Mouse (Mus musculus) right cerebral cortex, postnatal 10 days (tissue): Measurements from ENCODE around the gene Ifitm10.

ENCODE experiments used
- DNase-seq, 2 experiments: peaks; one replicate each; pipeline ENCODE4 v3.0.0; 2021; ENCODE audit warnings: low spot score in 2 of 2

The Ifitm10 gene

DNA sequence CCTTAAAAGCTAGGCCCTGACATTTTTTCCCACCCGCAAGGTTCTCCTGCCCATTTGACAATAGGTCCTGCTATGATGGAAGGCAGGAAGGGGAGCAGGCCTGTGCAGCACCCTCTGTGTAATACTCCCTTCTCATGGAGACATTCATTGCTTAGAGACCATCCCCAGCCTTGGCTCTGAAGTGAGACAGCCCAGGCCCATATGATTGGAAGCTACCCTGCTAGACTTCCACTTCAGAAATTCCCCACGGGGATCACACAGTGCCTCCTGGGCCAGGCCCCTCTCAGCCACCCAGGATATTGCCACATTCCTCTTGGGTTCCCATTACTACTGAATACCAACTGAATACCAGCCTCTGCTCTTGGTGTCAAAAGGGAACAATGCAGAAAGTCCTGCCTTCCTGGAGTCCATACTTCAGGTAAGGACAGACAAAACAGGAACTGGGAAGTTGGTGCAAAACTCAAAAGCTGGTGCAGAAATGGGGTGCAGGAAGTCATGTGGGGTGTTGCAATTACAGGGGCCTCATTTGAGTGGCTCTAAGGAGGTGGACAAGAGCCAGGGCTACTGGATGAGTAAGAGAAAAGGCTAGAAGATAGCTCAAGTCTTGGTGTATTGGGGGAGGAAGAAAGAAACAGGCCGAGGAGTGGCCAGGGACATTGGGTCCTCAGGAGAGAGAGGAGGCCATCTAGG is 16.6 kb upstream of the Ifitm10 start:
- peak in 1 of 2 experiments; percentile 24 for DNase-seq

DNA sequence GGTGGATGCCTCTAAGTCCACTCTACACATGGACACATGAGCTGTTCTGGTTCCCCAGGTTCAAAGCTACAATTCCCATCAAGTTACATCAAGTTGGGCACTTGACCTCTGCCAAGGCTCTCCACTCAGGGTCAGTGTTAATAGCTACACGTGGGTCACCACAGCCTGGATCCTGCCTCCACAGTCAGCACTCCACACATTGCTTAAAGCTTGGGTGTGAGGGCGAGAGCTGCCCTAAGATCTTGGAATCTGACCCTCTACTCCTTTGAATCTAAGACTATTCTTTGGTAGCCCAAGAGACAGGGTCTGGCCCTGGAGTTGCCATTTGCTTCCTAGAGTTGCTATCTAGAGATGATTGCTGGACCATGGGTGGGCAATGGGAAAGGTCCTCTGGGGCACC is 15.2 kb upstream of the Ifitm10 start:
- DNase-seq: no peak

DNA sequence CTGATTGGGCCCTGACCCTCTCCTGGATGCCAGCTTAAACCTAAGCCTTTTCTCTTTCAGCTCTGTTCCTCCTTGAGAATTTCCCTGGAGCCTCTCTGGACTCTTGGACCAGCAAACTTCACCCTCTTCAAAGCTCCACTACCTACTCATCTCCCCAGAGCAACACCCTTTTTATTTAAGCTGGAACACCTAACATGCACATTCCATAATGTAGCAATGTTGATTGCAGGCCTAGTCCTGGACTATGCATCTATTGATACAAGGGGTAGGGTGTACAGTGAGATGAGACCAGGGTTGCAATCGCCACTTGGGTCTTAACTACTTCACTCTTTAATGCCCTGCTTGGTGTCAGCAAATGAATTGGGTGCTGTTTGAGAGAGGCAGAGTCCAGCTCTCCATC is 14.6 kb upstream of the Ifitm10 start:
- DNase-seq: no peak

DNA sequence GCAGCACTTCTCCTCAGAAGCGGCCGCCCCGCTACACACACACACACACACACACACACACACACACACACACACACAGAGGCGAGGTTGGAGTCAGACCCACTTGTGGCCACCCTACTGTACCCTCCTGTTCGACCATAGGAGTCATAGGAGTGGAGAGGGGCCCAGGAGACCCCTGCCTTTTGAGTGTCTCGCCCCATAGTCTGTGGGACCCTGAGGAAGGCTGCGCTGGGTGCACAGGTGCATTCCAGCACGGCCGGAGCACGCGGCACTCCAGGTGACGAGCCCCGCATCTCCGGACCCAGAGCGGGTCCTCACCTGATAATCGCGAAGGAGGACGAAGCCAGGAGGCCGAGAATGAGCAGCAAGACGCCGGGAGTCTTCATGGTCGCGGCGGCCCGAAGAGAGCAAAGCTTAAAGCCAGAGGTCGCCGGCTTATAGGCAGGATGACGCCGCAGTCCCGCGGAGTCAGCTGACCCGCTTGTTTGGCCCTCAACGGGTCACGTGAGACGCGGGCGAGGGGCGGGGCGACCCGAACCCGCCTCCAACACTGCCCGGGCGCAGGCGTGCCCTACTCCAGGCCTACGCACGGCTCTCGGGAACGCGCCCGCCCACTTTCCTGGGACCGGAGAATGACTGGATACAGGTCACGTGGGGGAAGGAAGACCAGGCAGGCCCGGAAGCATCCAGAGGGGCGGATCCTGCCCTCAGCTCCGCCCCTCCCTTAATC is 14.0 kb upstream of the Ifitm10 start, which contains the start of gene Ctsd:
Gene Ctsd (minus strand): TSS at position 620 of the 730 bp plus-strand sequence.
- peak; percentile 98 to 99 for DNase-seq

DNA sequence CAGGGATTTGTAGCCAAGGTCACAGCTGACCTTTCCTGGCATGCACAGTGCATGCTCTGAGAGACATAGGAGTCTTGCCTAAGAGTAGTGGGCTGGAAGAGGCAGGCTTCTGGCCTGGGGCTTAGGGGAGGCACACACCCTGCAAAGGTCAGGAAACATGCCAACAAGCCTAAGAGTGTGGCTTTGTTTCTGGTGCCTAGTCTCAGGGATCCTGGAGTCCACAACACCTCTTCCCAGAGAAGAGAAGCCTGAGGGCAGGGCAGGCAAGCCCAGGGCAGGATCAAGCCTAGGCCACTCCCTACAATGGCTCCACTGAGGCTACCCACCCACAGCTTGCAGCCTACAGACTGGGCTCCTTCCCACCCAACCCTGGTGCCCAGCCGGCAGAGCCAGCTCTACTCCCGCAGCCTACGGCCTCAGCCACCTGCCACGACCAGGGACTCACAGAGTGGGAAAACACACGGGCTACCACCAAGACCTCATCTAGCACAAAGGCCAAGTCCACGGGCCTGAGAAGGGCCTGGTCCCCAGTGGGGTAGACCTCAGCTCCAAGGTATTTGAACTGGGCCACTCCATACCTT is 13.2 kb upstream of the Ifitm10 start:
- DNase-seq: no peak

DNA sequence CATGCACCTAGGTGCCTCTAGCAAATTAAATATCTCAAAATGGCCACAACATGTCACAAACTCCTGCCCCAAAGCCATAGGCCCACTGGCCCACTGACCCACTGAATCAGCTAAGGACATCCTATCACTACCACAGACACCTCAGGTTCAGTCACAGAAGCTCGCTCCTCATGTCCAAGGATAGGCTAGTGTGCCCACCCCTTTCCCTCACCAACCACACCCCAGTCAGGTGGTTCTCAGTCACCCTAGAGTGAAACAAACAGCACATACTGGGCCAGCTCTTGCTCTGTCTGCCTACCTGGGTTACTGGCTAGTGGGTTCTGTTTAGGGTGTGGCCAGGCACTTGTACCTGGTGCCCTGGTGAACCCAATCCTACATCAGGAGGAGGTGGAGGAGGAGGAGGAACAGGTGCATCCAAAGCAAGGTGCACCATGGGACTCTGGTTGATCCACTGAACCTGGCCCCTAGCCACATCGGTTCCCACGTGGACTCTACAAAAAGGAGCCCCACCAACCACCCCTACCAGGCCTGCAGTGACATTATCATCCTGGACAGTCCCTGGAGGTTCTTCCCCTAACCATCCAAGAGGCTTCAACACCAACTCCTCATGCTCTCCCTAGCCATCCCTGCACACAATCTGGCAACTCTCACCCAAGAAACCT is 12.3 kb upstream of the Ifitm10 start:
- no peak for DNase-seq

DNA sequence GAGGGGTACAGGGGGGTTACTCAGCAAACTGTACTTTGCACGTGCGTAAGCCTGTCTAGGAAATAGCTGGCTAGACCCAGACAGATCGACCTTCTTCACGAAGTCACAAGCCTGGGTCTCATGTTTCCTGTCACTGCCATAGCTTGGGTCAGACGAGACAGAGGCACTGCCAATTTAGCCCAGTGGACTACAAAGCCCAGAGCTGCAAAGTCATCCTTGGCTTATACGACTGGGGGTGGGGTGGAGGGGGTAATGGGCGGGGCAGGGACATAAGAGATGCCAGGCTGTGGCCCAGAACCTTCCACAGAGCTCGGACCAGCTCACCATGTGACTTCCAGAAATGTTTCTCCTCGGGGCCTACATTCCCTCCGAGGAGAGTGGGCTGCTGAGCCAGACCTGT is 10.8 kb upstream of the Ifitm10 start:
- no peak for DNase-seq

DNA sequence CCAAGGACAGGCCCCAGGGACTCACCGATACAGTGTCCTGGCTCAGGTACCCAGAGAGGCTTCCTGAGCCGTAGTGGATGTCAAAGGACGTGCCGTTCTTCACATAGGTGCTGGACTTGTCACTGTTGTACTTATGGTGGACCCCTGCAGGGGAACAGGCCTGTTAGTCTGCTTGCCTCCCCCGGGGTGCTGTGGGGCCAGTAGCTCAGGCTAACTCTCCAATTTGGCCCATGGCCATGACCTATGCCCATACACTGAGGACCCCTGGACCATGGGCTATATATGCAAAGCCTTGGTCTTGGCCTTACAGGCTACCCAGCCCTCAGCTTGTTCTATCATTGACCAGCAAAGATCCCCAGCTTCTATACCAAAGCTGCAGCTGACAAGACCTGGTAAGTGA is 9.0 kb upstream of the Ifitm10 start, which contains the start of gene Gm49369:
Gene Gm49369 (minus strand): TSS at position 101 of the 400 bp plus-strand sequence.
- no peak for DNase-seq

DNA sequence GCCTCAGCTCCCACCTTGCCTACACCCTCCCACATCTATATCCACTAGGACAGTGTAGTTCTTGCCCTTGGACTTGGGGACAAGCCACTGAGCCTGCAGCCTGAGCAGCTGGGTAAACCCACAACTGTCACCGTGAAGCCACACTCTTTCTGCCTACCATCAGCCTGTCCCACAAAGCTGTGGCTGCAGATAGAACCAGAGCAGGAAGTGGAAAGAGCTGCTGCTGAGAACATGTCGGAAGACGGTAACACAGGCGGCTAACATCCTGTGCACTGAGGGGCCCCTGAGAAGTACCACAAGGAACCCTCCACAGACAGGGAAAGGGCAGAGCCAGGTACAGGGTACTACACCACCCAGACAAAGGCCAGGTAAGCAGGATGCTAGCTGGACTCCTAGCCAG is 7.6 kb upstream of the Ifitm10 start:
- no peak for DNase-seq

DNA sequence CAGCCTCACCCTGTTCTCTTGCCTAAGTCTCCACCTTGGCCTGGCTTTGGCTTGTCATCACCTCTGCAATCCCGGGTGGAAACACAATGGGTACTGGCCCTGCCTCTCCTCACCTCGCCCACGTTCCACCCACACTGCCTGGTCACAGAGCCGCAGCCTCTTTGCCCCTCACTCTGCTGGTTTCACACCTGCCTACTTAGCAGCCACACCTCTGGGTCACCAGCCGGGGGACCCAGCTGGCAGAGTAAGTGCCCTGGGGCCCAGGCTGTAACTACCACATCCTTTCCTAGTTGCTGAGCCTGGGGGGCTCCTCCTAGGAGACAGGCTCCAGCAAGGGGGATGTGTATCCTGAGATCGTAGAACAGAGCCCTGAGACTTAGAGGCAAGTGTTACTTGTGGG is 5.6 kb upstream of the Ifitm10 start:
- no peak for DNase-seq

DNA sequence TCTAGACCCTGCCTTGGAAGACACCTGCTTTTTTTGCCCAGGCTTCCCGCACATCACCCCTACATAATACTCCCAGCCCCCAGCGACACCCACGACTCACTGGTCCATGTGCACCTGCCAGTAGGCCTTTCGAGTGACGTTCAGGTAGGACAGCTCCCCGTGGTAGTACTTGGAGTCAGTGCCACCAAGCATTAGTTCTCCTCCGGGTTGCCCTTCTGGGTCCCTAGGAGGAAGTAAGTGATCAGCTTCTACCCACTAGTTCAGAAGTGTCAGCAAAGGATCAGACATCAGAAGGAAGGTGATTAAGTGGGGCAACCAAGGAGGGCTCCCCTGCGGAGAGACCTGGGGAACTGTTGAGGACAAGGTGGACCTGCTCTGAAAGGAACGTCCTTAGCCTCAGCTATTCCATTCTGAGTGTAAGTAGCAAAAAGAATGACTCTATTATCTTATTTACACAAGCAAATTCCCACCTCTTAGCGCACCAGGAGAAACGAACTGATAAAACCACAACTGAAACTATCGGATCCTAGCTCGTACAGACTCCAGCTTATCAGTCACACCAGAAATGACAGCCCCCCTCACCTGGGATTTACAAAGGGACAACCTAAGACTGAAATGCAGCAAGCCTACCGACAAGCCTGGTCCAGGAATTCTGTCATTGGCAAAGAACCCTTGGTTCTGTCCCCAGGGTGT is 3.8 kb upstream of the Ifitm10 start:
- no peak for DNase-seq

DNA sequence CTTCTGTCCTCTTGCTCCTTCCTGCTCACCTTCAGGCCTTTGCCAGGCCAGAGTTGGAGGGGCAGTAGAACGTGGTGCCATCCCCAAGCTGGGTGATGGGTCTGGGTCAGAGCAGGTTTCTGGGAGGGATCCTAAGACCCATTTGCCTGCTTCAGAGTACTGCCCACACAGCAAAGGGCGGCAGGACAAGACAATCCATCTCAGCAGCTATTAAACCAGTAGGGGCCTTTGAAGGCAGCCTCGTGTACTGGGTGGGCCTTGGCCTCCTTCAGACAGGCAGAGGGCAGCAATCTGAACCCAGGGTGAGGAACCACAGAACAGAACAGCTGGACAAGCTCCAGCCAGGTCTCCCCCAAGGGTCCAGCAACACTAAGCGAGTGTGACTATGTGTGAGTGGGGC is 2.5 kb upstream of the Ifitm10 start:
- DNase-seq: no peak

DNA sequence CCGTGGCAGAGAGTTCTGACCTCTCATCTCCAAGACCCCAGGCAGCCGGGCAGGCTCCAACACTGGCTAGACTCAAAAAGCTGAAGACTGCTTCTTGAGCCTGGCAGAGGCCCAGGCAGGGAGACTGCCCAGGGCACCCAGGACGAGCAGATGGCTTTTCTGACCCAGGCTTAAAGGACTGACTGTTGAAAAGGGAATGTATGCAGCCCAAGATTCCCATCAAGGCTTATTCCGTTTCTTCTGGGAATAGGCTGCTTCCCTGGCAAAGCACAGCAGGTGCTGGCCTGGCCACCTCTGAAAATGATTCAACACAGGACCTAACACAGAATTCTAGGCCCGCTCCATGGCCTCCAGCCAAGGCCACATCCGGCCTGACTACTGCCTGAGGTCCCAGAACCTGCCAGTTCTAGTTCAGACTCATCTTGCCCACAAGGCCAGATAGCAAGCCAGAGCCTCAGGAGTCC is 1.7 kb upstream of the Ifitm10 start:
- DNase-seq: peak; percentile 57 to 66

DNA sequence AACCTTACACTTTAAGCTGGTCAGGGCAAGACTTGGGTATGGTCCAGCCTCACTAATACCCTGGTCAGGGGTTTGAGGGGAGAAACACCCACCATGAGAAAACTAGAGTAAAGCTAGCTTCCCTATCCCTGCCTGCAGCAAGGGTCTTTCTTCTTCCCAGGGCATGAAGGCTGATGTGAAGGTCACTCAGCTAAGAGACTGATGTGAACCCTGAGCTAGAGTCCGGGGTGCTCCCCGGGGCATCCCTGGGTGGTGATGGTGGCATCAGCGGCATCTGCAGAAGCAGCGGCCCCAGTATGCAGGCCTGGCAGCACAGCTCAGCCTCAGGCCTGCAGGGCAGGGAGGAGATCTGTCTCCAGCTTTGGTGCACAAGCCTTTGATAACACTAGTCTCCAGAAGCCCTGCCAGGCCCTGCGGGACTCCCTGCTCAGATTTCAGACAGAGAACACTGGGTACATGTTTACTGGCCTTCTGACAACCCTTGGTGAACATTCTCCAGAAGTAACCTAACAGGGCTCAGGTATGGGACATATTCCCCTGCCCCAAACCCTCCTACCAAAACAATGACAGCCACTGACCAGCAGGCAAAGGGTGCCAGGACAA is 961 bp upstream of the Ifitm10 start:
- DNase-seq: no peak

DNA sequence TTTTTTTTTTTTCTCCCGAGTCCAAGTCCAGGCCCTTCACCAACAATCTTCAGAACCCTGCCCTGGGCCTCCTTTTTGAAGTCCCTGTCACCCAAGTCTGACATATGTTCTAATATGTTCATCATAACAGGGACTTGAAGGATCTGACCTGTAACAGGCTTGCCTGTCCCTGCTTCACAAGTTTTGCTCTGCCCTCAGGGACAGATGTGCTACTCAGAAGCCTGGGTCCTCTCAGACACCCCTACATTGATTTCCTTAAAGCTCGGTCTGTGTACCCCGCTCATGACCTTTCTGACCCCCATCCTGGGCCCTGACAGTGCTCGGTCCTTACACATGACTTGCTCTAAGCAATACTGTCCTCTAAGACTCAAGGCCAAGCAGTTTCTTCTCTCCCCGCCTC is 514 bp downstream of the Ifitm10 start:
- no peak for DNase-seq

DNA sequence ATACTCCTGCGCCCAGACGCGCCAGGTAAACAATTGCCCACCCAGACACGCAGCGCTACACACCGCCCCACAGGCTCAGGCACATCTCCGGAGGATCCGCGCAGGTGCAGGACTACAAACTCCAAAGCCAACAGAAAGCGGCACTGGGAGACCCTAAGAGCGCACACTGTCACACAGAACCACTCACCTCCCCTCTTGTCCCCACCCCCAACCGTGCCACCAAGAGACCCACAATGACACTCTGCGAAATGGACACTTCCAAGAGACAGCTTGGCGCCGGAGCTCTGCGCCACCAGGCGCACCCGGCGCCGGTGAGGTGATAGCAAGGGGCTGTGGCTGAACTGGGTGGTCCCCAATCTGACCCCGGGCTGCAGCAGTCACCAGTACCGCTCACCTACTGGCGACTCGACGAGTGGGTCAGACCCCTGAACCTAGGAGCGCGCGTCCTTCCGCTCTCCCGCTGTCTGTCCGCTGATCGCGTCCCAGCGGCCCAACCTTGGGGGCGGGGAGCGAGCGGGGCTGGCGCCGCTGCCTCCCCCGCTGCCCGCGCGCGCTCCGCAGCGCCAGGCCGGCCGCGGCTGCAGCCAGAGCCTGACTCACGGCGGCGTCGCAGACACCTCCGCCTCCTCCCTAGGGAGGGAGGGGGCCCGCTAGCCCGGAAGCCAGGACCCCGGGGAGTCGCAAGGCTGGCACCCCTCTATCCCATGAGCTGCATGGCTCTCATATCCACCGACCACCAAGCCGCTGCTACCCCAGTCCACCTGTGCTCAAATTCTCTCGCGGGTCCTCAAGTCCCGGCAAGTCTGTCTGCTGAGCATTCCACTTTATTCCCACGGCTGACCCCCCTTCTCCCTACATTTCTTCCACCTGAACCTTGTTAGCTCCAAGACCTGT is 1.5 kb downstream of the Ifitm10 start:
- DNase-seq: no peak

DNA sequence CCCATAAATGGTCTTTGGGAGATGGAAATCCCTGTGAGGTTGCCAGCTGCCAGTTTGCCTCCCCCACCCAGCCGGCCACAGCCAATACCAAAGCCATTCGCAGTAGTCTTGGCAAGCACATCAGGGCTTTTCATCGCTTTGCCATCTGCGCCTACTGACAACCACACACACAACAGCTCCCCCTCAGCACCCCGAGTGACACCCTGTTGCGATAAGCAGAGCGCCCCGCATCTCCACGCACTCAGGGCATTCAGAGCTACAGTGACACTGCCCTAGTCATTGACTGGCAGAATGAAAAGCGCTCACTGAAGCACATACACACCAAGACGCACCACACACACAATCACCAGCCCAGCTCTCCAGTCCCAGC is 2.2 kb downstream of the Ifitm10 start:
- DNase-seq: peak; percentile 70 to 83

DNA sequence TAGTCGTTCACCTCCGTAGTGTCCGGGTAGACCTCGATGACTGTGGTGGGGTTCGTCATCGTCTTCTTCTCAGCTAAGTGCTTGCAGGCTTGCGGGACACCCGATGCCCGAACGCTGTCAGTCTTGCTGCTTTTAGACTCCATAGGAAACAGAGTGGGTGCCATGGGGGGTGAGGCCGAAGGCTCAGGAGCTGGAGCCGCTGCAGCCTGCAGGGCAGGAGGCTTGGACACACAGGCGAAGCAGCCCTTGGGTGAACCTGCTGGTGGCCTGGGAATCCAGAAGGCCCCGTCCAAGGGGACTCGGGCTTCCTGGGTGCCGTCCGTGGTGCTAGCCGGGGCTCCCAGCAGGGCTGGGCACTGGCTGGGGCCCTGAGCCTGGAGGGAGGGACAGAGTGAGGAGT is 2.6 kb downstream of the Ifitm10 start:
- no peak for DNase-seq

DNA sequence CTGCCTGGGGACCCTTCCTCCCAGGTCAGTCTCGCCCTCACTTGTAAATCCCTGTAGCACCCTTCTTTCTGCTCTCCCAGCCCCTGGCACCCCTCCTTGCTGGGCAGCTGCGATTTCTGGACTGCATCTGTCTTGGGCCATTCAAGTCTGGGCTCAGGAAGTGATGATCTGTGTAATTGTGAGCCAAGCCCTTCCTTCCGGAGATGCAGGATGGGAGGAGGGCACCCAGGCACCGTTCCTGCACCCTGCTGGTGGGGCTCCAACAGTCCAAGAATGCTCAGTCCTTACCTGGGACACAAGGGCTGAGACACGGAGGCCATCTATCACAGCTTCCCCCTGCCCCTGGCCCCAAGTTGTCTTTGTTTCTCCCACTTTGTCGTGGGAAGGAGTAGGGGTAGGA is 3.7 kb downstream of the Ifitm10 start:
- no peak for DNase-seq

DNA sequence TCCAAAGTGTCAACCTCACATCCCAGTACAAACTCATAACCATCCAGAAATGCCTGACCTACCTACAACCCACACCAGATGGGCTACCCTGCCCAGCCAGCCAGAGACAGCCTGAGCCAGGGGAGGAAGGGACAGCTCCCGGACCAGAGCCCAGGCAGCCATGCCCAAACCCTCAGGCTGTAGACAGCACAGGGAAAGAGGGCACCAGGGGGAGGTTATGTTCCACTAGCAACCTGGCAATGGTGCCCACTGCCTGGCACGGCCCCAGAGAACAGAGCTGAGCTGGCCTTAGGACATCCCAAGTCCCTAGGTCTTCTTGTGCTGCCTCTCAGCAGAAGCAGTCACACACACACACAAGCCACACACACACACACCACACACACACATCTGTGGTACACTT is 4.7 kb downstream of the Ifitm10 start:
- DNase-seq: no peak
